Mouse (Mus musculus) Patski (cell line): ENCODE results near the gene Cmip. TPM values are rescaled to one million over a fixed set of nuclear protein-coding genes. Genes with fewer than 3 reads are reported as not detected.
A peak's percentile ranks its signal among the peaks of the same experiment; 100 is the strongest.

Experiments used
- ATAC-seq: fragments of 100-300 bp; one replicate; pipeline ENCODE4 v1.8.0; 2021
- CTCF ChIA-PET: fragments of 350-600 bp; sonication (Branson Sonifier 250); formaldehyde crosslinking; loops from one replicate; lab custom pipeline; 2022; ENCODE audit warnings: inconsistent platforms; lab: Charles Lee
- POLR2A ChIA-PET: fragments of 350-600 bp; sonication (Branson Sonifier 250); formaldehyde crosslinking; loops from one replicate; lab custom pipeline; 2022; ENCODE audit warnings: antibody characterized with exemption, inconsistent platforms; lab: Charles Lee
- DNase-seq: peaks from one replicate; pipeline ENCODE4 v3.0.0-alpha.2; 2011; ENCODE audit warnings: low read depth, low spot score
- H3K27me3 ChIP-seq: fragments of 371-371 bp; one replicate; pipeline ENCODE4 v1.5.1; 2021
- CTCF ChIP-seq: fragments of 100-300 bp; IDR thresholded peaks from one replicate; pipeline ENCODE4 v1.5.1; 2021
- in situ Hi-C: fragments of 300-500 bp; cut with MboI; formaldehyde crosslinking; loops from 3 replicates; pipeline ENCODE4 v1.11.1; 2018; ENCODE audit warnings: low pct_unique_long_range_greater_than_20kb, mixed read lengths
- polyA plus RNA-seq: library from polyadenylated mRNA; unstranded; gene quantifications from one replicate; pipeline ENCODE4 v1.2.3, GENCODE M21; 2021

Gene Cmip
- polyA plus RNA-seq, 1 experiment from 2014 or later, result 63.6 TPM

DNA sequence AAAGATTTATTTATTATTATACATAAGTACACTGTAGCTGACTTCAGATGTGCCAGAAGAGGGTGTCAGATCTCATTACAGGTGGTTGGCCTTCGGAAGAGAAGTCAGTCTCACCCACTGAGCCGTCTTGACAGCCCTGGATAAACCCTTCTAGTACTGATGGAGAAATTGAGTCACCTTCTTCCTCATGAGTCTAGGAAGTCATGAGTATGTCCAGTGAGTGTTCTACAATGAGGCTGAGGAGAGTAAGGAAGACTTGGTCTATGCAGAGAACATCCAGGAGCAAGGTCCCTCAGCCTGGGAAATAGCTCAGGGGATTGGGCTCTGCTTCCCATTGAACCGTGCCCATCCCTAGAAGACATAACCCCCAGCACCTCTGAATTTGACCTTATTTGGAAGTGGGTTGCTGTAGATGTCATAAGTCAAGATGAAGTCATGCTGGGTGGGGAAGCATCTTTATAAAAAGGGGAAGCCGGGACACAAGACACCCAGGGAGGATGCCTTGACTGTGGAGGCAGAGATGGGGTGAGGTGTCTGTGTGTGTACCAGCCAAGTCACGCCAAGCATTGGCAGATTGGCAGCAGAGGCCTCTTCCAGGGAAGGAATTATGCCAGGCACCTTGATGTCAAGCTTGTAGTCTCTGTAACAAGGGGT is 15.9 kb upstream of the Cmip start:
- in situ Hi-C loops, result no loop called here
- DNase-seq (no peak), ATAC-seq (no peak)
- no peaks in the 10 kb centered on the region for H3K27me3 ChIP-seq
- CTCF ChIA-PET, result no interaction called here
- no peak for TF ChIP-seq CTCF
- POLR2A ChIA-PET, result no interaction called here

- no peaks in the 10 kb centered on the region for H3K27me3 ChIP-seq
- DNase-seq (no peak), ATAC-seq (no peak)
- no peak for TF ChIP-seq CTCF
- CTCF ChIA-PET, result no interaction called here
- POLR2A ChIA-PET, result no interaction called here
- in situ Hi-C loops, result no loop called here
These were observed 15.0 kb upstream of the Cmip start for GRCm38 (mm10) chr8:117241848-117242247.

DNA sequence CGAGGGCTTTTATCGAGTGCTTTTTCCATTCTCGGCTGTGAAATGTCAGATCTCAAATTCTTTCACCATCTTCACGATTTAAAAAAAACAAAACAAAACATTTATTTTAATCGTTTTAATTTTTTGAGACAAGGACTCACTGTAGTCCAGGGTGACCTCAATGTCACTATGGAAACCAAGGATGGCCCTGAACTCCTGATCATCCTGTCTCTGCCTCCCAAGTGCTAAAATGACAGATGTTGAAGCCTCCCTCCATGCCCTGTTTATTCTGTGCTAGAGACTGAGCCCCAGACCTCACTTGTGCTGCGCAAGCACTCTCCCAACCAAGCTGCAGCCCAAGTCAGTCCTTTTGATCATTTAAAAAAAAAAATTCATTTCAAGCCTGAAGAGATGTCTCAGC is 14.6 kb upstream of the Cmip start:
- in situ Hi-C loops, result no loop called here
- ChIA-PET POLR2A (no interaction called here), CTCF (interaction anchor here (0.8 kb wide), 1 partner anchor 10 kb away, joined by 3 read pairs; no protein-coding TSS in a partner anchor)
- no peaks in the 10 kb centered on the region for H3K27me3 ChIP-seq
- ATAC-seq, result no peak
- TF ChIP-seq CTCF, result no peak
- DNase-seq, result no peak

- ChIA-PET CTCF (interaction anchor here (1.2 to 1.4 kb wide), 2 partner anchors 20 to 35 kb away, joined by 3 read pairs; no protein-coding TSS in a partner anchor), POLR2A (no interaction called here)
- TF ChIP-seq CTCF, result no peak
- DNase-seq, result no peak
- peaks cover 3% of the 10 kb centered on the region for H3K27me3 ChIP-seq
- in situ Hi-C loops, result no loop called here
- no peak for ATAC-seq
These were observed 12.3 kb upstream of the Cmip start for GRCm38 (mm10) chr8:117244601-117245000.

GRCm38 (mm10) chr8:117248341-117248740 is 8.5 kb upstream of the Cmip start:
- ATAC-seq, result no peak
- DNase-seq, result no peak
- ChIA-PET CTCF (no interaction called here), POLR2A (no interaction called here)
- TF ChIP-seq CTCF, result no peak
- in situ Hi-C loops, result no loop called here
- H3K27me3 ChIP-seq, result peaks cover 3% of the 10 kb centered on the region

DNA sequence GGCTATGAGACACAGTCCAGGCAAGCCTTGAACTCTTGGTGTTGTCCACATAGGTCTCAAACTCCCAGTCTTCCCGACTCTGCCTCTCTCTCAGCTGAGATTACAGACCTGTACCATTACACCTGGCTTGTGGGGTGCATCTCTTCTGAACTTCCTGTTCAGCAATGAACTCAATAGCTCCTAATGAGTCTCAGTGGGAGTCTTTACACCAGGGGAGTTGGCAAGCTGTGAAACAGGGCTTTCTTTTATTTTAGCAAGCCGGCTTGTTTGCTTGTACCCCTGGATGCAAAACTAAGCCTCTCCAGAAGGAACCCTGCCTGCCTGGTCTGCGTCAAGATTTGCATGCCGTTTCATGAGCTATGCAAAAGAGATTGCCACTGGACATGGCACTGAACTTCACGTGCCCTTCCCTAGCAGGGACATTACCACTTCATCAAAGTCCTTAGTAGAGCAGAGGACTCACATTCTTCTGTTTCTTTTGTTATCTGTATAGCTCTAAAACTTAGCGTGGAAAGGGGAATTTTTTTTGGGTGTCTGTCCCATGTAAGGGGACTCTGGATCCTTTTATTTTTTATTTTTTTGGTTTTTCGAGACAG is 5.7 kb upstream of the Cmip start:
- POLR2A ChIA-PET, result no interaction called here
- ATAC-seq, result no peak
- CTCF ChIA-PET, result no interaction called here
- in situ Hi-C loops, result no loop called here
- H3K27me3 ChIP-seq, result peaks cover 3% of the 10 kb centered on the region
- no peak for DNase-seq
- TF ChIP-seq CTCF, result no peak

- POLR2A ChIA-PET, result no interaction called here
These were observed 4.2 kb upstream of the Cmip start for GRCm38 (mm10) chr8:117252650-117253049.

GRCm38 (mm10) chr8:117253390-117254269 is 3.2 kb upstream of the Cmip start:
- POLR2A ChIA-PET, result no interaction called here
- no peak for TF ChIP-seq CTCF
- in situ Hi-C loops, result no loop called here
- no peak for ATAC-seq
- no peaks in the 10 kb centered on the region for H3K27me3 ChIP-seq
- CTCF ChIA-PET, result interaction anchor here (1.1 kb wide), 1 partner anchor 29 kb away, joined by 3 read pairs; no protein-coding TSS in a partner anchor
- DNase-seq, result no peak

More at GRCm38 (mm10) chr8:117252650-117253049, 4.2 kb upstream of the Cmip start:
- ATAC-seq (no peak), DNase-seq (no peak)
- CTCF ChIA-PET, result interaction anchor here (1.1 kb wide), 1 partner anchor 10 kb away, joined by 3 read pairs; no protein-coding TSS in a partner anchor
- in situ Hi-C loops, result no loop called here
- no peak for TF ChIP-seq CTCF
- H3K27me3 ChIP-seq, result peaks cover under 1% of the 10 kb centered on the region

DNA sequence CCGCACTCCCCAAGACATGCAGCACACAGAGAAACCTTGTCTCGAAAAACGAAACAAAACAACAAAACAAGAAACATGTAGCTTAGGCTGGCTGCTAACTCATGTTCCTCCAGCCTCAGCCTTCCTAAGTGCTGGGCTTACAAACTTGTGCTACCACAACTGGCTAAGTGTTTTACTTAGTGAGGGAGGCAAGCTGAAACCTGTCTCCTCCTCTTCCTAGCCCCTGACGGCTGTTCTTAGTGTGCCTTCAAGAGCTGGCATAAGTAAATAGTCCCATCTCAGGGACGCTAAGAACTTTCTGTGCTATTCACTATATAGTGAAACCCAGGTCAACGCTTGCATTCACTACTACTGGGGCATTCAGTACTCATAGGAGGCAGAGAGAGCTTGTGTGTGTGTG is 2.4 kb upstream of the Cmip start:
- DNase-seq, result no peak
- no peaks in the 10 kb centered on the region for H3K27me3 ChIP-seq
- no peak for TF ChIP-seq CTCF
- ChIA-PET CTCF (interaction anchor here (1.1 kb wide), 1 partner anchor 30 kb away, joined by 3 read pairs; no protein-coding TSS in a partner anchor), POLR2A (interaction anchor here (0.6 kb wide), 1 partner anchor 446 kb away, joined by 4 read pairs; no protein-coding TSS in a partner anchor)
- in situ Hi-C loops, result no loop called here
- no peak for ATAC-seq

- no peak for DNase-seq
- ChIA-PET CTCF (interaction anchor here (1.4 kb wide), 1 partner anchor 26 kb away, joined by 4 read pairs; no protein-coding TSS in a partner anchor), POLR2A (interaction anchor here (1.3 to 1.7 kb wide), 4 partner anchors 25 to 122 kb away, joined by 4 to 6 read pairs (median 4); no protein-coding TSS in a partner anchor)
- peak; percentile 85 for ATAC-seq
- TF ChIP-seq CTCF, result no peak
- in situ Hi-C loops, result loop anchor here (5.0 kb wide), 2 partner anchors 36 to 91 kb away; no protein-coding TSS in a partner anchor
- H3K27me3 ChIP-seq, result no peaks in the 10 kb centered on the region
These were observed 449 bp upstream of the Cmip start for GRCm38 (mm10) chr8:117256292-117256938.
